Mouse (Mus musculus) Muller cell, postnatal 12 days (primary cell): ENCODE measurements at regions not wholly inside any gene's neighbourhood (a gene's known extent, or its start where the extent isn't known, plus 50 kb on each side); places are given as distances from the start of the nearest gene placed in this dataset.
"Not testable (repeated sequence)": the region's sequence is repeated elsewhere in the genome, so short reads cannot be mapped to it uniquely, and the experiment has no call there.

Source experiments
- DNase-seq: peaks from one replicate; pipeline ENCODE4 v3.0.0-alpha.2; 2015; ENCODE audit errors: inconsistent ontology term

DNA sequence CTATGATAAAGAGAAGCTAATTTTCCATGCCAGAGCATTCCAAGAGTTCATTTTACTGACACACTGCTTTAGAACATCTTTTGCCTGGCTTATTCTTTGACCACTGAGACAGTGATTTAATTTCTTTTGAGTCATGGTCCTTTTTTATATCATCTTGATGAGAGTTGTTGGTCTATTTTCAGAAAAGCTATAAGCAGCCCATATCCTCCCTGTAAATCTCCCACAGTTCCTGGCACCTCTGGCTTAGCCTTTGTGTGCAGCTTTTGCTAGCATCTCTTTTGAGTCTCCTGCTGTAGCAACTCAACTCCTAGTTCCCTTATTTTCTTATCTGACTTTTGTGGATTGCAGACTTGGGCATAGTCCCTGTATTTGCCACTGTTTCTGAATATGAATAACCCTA, 207.5 kb upstream of the 4931417E11Rik start:
- no peak for DNase-seq

DNA sequence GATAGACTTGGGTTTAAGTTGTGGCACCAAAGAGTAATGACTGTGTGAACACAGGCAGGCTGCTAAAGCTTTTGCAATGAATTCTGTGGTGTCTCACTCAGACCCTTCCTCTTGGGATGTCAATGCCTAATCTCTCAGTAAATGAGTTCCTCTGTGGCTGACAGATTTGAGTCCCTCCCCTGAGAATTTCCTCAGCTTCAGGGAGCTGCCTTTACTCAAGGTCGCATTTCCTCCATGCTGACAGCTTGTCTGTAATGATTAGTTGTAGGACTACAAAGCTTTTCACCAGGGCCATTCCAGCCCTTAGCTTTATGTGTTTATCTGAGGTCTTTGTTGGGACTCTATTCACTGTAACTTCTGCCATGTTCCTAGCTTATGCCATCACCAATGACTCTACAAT, 199.9 kb upstream of the 4931417E11Rik start:
- no peak for DNase-seq

DNA sequence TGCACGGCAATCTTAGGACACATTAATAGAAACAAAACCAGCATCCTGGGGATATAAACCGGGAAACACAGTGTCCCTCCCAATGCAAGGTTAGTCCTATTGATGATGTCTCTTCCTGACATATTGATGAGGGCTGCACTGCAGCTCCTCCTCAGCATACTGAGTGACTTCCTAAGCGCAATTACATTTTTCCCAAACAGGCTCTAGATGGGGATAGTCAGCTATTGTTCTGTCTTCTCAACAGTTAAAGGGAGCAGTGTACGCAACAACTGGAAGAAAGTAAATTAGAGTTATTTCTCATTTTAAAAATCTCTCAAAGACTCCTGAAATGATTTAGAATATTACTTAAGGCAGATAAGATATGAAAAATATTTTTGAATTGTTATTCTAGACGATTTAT, 189.5 kb upstream of the 4931417E11Rik start:
- no peak for DNase-seq

DNA sequence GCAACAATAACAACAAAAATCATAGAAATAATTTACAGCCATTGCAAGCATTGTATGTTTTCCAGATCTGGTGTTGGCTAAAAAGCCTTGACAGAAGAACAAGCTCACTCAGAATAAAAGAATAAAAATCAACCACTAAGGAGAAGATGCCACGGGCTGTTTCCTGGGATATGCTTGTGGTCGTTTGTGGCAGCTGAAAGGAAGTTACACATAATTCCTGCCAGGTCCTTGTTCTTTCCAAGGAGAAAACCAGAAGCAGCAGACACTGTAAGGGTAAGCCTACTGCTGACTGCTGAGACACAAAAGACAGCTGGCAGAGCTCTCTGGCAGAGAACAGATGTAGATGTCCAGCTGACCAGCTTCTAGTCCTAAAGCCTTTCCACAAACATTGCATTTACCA, 175.9 kb upstream of the 4931417E11Rik start:
- DNase-seq, result no peak

DNA sequence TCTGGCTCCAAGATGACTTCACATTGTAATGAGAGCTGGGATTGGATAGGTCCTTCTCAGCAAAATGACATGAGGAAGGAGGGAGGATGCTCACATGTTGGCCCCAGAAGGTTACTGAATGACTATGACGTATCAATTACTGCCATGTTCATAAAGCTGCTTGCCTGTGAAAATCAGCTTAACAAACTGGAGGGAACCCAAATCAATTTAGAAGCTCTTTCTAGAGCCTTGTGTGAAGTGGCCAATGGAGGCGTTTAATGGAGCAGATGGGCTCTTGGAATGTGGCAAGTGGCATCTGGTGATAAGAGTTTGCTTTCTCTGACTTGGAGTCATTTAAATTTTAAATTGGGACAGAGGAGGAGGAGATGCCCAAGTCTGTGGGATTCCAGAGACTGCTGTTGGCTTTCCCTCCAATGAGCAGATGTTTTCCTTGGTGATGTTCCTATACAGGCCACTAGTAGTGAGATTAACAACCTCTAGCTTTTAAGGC, 175.4 kb upstream of the 4931417E11Rik start:
- no peak for DNase-seq

DNA sequence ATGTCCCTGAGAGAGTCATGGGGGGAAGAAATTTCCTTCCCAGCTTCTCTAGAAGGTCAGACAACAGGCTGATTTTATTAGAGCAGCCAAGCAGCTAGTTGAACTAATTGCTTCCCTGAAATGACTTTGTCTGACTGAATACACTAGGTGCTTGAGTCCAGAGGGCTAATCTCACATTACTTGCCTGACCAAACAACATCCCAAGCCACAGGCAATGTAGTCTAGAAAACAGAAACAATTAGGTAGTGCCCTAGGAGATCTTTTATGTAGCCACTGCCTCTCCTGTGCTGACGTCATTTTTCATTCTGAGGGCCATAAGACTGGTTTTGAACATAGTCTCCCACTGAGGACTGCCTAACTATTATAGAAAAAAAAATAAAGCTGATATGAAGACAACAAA, 159.1 kb upstream of the 4931417E11Rik start:
- peak; percentile 81 for DNase-seq

DNA sequence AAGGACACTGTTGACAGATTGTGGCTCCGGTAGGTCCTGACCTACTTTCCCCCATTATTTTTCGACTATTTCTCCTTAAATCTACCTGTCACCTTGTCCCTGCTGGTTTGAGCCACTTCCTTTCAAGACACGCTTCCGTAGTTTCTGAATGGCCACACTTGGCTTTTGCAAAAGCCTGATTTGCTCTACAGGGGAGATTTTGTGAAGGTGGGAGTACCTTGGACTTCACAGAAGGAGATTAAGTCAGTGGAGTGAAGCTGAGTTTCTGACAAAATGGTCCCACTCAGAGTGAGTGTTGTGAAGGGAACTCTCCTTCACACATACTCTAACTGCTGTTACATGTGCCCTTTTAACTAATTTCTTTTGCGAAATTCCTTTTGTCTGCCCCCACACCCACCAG, 157.0 kb upstream of the 4931417E11Rik start:
- DNase-seq, result no peak

DNA sequence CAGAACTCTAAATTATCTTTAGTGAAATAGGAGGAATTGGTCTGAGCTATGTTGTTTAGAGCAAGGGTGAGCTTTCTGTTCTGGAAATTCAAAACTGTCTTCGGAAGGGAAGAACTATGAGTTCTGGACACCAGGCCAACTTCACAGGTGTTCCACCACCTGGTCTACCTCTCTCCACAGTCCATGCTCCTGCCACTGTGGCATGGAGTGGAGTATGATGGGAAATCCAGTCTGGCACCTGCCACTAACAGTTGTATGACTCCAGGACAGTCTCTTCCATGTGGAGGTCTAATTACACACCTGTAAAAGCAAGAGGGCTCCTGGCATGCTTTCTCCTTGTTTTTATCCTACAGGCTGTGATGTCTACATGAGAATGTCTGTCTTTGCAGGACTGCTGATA, 154.7 kb upstream of the 4931417E11Rik start:
- DNase-seq, result no peak

DNA sequence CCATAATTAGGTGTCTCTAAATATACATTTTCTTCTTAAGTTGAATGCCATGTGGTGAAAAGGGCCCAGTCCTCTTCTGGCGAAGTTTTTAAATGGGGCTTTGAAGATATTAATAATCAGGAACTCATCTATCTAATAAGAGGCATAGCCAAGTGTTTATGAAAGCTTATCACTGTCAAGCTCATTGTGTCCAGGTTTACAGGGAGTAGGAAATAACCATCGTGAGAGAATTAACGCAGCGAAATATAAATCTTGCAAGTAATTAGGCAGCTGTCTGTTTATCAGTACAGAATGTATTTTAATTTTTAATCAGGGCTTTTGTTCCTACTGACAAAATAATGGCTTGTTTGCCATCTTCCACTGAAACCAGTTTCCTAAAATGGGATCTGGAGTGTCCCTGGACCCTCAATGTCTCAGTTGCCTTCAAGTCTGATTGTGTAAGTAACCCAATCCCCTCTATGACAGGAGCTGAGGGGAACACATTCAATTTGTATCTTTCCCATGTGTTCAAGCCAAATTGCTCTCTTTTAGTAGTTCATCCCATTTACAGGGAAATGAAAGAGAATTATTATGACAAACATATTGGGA, 152.5 kb upstream of the 4931417E11Rik start:
- DNase-seq, result no peak

DNA sequence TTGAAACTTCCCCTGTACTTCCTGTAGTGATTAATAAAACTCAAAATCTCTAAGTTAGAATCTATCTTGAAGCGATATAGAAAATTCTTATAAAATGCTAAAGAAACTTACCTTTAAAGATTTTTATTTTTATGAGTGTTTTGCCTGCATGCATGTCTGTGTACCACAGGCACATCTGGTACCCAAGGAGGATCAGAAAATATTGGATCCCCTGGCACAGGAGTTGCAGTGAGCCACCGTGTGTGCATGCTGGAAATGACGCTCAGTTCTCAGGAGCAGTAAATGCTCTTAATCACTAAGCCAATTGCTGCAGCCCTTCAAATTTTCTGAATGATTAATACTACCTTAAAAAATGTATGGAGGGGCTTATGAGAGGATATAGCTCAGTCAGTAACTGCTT, 142.8 kb upstream of the 4931417E11Rik start:
- no peak for DNase-seq

DNA sequence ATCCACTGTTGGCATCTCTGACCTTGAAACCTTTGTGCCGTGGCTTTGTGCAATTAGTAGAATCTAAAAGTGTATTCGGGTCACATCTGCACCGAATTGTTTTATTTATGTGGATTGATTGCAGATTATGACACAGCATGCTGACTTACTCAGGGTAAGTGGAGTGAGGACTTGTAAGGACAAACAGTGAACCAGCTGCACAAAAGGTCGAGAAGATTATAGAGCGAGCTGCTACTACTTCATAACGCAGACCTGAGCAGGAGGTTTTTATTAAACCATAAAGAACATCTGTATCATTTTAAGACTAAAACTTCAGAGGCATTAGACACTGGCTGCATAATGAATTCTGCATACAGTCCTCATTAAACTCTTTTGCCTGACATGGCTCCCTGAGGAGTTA, 142.4 kb upstream of the 4931417E11Rik start:
- no peak for DNase-seq

DNA sequence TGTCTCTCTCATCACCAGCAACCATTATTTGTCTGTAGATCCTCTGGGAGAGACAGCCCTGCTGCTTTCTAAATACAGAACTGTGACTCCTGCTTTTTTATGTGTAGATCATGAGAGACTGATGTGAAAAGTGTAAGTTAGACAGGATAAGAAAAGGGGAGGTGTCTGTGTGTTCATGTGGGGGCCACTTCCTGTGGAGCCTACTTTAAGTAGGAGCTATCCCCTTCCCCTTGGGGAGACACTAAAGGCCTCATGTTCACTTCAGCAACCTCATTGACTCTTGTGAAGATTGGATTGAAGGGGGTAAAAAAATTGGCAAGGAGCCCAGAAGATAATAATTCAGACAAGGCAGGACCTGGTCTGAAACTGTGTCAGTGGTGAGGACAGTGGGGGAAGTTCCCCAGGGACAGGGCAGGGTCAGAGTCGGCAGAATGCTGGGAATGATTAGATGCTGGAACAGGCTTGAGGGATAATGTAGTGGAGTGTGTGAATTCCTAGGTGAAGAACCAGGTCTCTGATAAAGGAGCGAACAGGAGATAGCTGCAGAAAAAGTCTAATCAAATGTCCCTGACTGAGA, 140.7 kb upstream of the 4931417E11Rik start:
- no peak for DNase-seq

DNA sequence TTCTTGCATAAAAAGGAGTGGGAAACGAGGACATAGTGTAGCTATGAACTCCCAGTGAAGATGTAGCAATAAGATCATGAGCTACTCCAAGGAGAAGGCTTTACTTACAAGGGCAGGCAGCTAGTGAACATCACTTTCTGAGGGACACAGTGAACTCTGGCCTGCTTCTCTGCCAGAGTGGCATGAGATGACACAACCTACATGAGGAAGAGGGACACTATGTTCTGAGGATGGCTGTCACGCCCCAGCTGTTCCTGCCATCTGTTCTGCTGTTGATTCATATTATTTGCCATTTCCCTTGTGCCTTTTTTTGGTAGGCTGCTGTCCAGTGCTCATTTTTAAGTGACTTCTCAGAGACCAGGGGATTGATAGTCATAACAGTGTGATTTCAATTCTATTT, 118.2 kb upstream of the 4931417E11Rik start:
- DNase-seq, result no peak

DNA sequence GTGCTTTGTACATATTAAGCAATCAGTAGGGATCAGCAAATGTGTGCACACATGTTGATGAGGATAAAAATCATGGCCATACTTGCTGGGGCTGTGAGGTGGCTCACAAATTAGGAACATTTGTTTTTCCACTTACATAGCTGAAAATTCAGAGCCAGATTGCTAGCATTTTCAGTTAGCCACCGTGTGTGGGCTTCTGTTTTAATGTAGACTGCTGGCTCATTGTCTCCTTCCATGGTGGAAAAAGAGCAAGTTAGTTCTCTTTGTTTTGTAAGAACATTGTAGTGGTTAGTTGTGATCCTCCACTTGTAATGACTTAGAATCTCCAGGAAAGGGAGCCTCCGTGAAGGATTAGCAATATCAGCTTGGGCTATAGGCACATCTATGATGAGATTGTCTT, 107.2 kb upstream of the 4931417E11Rik start:
- DNase-seq, result no peak

DNA sequence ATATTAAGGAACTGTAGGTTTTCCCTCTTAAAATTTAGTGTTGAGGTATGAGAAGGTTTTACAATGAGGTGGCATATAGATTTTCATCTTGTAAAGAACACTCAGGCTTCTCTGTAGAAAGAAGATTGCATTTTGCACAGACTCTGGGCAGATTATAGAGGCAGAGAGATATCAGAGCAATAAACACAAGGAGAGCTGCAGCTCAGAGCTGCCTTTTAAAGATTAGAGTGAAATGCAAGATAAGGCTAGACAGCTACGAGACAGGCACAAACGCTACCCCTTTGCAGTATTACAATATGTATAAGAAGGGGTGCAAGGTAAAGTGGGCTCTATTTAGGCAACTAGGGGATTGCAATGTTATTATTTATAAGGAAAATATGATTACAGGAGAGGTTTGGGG, 90.5 kb upstream of the 4931417E11Rik start:
- no peak for DNase-seq

DNA sequence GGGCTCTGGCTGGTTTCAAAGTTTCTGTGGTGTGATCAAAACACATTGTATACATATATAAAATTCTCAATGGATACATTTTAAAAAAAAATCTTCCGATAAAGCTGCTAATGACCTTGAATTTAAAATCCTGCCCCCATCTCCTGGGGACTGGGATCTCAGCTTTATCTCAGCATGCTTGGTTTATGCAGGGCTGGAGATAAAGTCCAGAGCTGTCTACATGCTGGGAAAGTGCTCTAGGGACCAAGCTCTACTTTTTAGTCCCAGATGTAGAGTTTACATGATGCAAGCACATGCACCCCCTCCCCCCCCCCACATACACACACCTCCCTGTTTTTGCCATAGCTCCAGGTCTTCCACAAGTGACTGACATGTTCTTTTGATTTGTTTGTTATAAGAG, 61.1 kb upstream of the 4931417E11Rik start:
- DNase-seq, result no peak

DNA sequence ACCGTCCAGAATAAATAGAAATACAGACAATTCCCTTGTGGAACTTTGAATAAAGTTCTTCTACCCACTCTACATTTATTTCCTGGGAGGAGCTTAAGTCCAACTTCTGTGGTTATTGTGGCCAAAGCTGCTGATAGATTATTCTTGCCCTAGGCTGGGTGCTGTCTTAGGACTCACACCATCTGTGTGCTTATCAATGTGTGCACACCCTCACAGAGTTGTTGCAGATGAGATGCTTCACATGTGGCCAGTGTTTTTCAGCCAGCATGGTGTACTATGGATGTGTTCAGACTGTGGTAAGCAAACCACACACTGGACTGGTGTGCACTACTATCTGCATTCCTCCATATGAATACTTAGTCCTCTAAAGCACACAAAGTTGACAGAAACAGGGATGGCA, 60.6 kb upstream of the 4931417E11Rik start:
- no peak for DNase-seq

DNA sequence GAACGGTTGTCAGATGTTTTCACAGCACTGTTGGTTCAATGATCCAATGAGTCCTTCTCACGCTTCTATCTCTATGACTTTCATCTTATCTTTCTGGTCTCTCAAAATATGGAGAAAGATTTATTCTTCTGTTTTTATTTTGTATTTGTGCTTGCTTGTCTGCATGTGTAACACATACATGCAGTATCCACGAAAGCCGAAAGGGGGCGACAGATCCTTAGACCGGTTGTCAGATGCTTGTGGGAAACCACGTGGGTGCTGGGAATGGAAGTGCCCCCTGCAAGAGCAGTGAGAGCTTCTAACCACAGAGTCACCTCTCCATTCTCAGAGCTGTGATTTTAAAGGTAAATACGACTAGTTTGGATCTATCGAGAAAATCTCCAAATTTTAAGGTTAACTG, 54.2 kb upstream of the 4931417E11Rik start:
- DNase-seq, result no peak

DNA sequence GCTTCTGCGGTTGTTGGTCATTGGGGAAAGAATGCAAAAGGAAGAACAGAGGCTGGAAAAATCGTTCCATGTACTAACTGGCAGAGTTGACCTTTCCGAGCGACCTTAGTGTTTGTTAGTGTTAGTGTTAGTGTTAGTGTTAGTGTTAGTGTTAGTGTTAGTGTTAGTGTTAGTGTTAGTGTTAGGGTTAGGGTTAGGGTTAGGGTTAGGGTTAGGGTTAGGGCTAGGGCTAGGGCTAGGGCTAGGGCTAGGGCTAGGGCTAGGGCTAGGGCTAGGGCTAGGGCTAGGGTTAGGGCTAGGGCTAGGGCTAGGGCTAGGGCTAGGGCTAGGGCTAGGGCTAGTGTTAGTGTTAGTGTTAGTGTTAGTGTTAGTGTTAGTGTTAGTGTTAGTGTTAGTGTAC, 50.4 kb upstream of the 4931417E11Rik start:
- DNase-seq, result not testable (repeated sequence)
